Mouse (Mus musculus) lung, adult 2 months (tissue): ENCODE data around the gene Tenm4.

Experiments used
- CTCF ChIP-seq: fragments of 200-500 bp; IDR thresholded peaks from 2 replicates; pipeline ENCODE4 v1.5.1; 2011; ENCODE audit warnings: mild to moderate bottlenecking, low read length, control low read depth; ENCODE audit not compliant: insufficient read depth
- POLR2A ChIP-seq: fragments of 200-500 bp; IDR thresholded peaks from 2 replicates; pipeline ENCODE4 v1.6.1; 2011; ENCODE audit warnings: low read depth, mild to moderate bottlenecking, control low read depth, low read length, borderline replicate concordance; ENCODE audit errors: extremely low read depth

- TF ChIP-seq POLR2A, result no peak
- no peak for TF ChIP-seq CTCF
Measured at GRCm38 (mm10) chr7:96447806-96448397, 276.9 kb downstream of the Tenm4 start.
